Mouse (Mus musculus) CH12.LX (cell line): Measurements from ENCODE around the gene Slc39a5. TPM values are rescaled to one million over a fixed set of nuclear protein-coding genes. Genes with fewer than 3 reads are reported as not detected.

ENCODE experiments used
- DNase-seq: peaks from one replicate; pipeline ENCODE4 v3.0.0-alpha.2; 2013; ENCODE audit errors: extremely low read depth
- H3K27ac ChIP-seq: 2 replicates; pipeline ENCODE4 v1.5.1; 2012; ENCODE audit warnings: low read depth, mild to moderate bottlenecking, control low read depth, moderate library complexity; ENCODE audit not compliant: insufficient read depth
- H3K27me3 ChIP-seq: replicated peaks from 2 replicates; pipeline ENCODE3; 2012; ENCODE audit warnings: inconsistent platforms
- H3K36me3 ChIP-seq, 2 experiments: replicated peaks in 1 of 2; 2 replicates each; pipeline versions ENCODE3 to v1.6.1; 2012; ENCODE audit warnings: inconsistent platforms in 1 of 2, low read length in 1 of 2, mild to moderate bottlenecking in 1 of 2, mixed read lengths in 1 of 2, moderate library complexity in 1 of 2; ENCODE audit not compliant: control insufficient read depth in 1 of 2, insufficient read depth in 1 of 2
- H3K4me1 ChIP-seq, 2 experiments: 2 replicates each; pipeline ENCODE4 v1.6.1; 2012; ENCODE audit warnings: inconsistent platforms in 1 of 2, moderate library complexity in 1 of 2; ENCODE audit not compliant: insufficient read depth in 2 of 2, control insufficient read depth in 1 of 2
- H3K4me2 ChIP-seq: 2 replicates; pipeline ENCODE4 v1.6.1; 2012; ENCODE audit warnings: low read depth, mild to moderate bottlenecking, control low read depth; ENCODE audit not compliant: poor library complexity, insufficient read depth, severe bottlenecking
- H3K4me3 ChIP-seq, 3 experiments: fragments of 150-350 bp in 1 of 3; sonication (generic) in 1 of 3; replicated peaks in 1 of 3; 2 replicates each; pipeline versions ENCODE3 to v1.5.1; 2011 to 2012; ENCODE audit warnings: low read depth in 2 of 3, low read length in 2 of 3, mild to moderate bottlenecking in 2 of 3, moderate library complexity in 2 of 3, control low read depth in 1 of 3, improper control_type of control experiment in 1 of 3, inconsistent platforms in 1 of 3, mixed read lengths in 1 of 3; ENCODE audit not compliant: poor library complexity in 1 of 3
- H3K79me2 ChIP-seq: replicated peaks from 2 replicates; pipeline ENCODE4 v1.6.1; 2012; ENCODE audit warnings: mild to moderate bottlenecking, moderate library complexity; ENCODE audit not compliant: control insufficient read depth, poor library complexity, insufficient read depth, severe bottlenecking; ENCODE audit errors: extremely low read depth
- H3K9ac ChIP-seq: 2 replicates; pipeline ENCODE4 v1.6.1; 2012; ENCODE audit warnings: low read depth, mild to moderate bottlenecking, control low read depth, moderate library complexity; ENCODE audit not compliant: insufficient read depth
- H3K9me3 ChIP-seq: replicated peaks from 2 replicates; pipeline ENCODE3; 2012; ENCODE audit warnings: low read length, inconsistent platforms, mixed read lengths
- BHLHE40 ChIP-seq: IDR thresholded peaks from 2 replicates; pipeline ENCODE4 v1.6.1; 2011; ENCODE audit warnings: mild to moderate bottlenecking, low read depth, low read length, improper control_type of control experiment
- CHD2 ChIP-seq: IDR thresholded peaks from 2 replicates; pipeline ENCODE4 v1.6.1; 2011; ENCODE audit warnings: low read length, improper control_type of control experiment
- CTCF ChIP-seq, 2 experiments: IDR thresholded peaks in 1 of 2; conservative IDR thresholded peaks in 1 of 2; 2 replicates each; pipeline ENCODE4 v1.5.1; 2011 to 2012; ENCODE audit warnings: low read depth in 2 of 2, low read length in 2 of 2, improper control_type of control experiment in 1 of 2, inconsistent platforms in 1 of 2, mild to moderate bottlenecking in 1 of 2, moderate library complexity in 1 of 2
- E2F4 ChIP-seq: IDR thresholded peaks from 2 replicates; pipeline ENCODE4 v1.6.1; 2011; ENCODE audit warnings: low read depth, low read length, improper control_type of control experiment; ENCODE audit not compliant: insufficient replicate concordance
- EP300 ChIP-seq: IDR thresholded peaks from 2 replicates; pipeline ENCODE4 v1.6.1; 2011; ENCODE audit warnings: low read length, improper control_type of control experiment
- ETS1 ChIP-seq: conservative IDR thresholded peaks from 2 replicates; pipeline ENCODE4 v1.6.1; 2012; ENCODE audit warnings: low read depth, mild to moderate bottlenecking, inconsistent platforms, low read length, improper control_type of control experiment, moderate library complexity
- IRF4 ChIP-seq: IDR thresholded peaks from 2 replicates; pipeline ENCODE4 v1.6.1; 2014; ENCODE audit warnings: low read depth, mild to moderate bottlenecking, inconsistent platforms, low read length, improper control_type of control experiment
- JUN ChIP-seq: IDR thresholded peaks from 2 replicates; pipeline ENCODE4 v1.6.1; 2011; ENCODE audit warnings: low read depth, mild to moderate bottlenecking, low read length, improper control_type of control experiment, moderate library complexity; ENCODE audit not compliant: insufficient read depth
- JUND ChIP-seq: conservative IDR thresholded peaks from 2 replicates; pipeline ENCODE4 v1.6.1; 2011; ENCODE audit warnings: low read depth, low read length, improper control_type of control experiment
- MAFK ChIP-seq: IDR thresholded peaks from 2 replicates; pipeline ENCODE4 v1.6.1; 2011; ENCODE audit warnings: low read length, improper control_type of control experiment; ENCODE audit not compliant: insufficient replicate concordance
- MAZ ChIP-seq: IDR thresholded peaks from 2 replicates; pipeline ENCODE4 v1.6.1; 2012; ENCODE audit warnings: low read depth, mild to moderate bottlenecking, inconsistent platforms, low read length, improper control_type of control experiment, moderate library complexity
- MEF2A ChIP-seq: IDR thresholded peaks from 2 replicates; pipeline ENCODE4 v1.6.1; 2014; ENCODE audit warnings: low read depth, mild to moderate bottlenecking, inconsistent platforms, low read length, improper control_type of control experiment, borderline replicate concordance
- MYC ChIP-seq: IDR thresholded peaks from 2 replicates; pipeline ENCODE4 v1.6.1; 2011; ENCODE audit warnings: low read depth, mild to moderate bottlenecking, improper control_type of control experiment, low read length
- NELFE ChIP-seq: IDR thresholded peaks from 2 replicates; pipeline ENCODE4 v1.6.1; 2011; ENCODE audit warnings: low read depth, low read length, improper control_type of control experiment
- POLR2AphosphoS2 ChIP-seq: IDR thresholded peaks from 2 replicates; pipeline ENCODE4 v1.6.1; 2011; ENCODE audit warnings: low read depth, low read length, improper control_type of control experiment
- RCOR1 ChIP-seq: conservative IDR thresholded peaks from 2 replicates; pipeline ENCODE4 v1.6.1; 2012; ENCODE audit warnings: low read depth, mild to moderate bottlenecking, inconsistent platforms, low read length, improper control_type of control experiment
- SIN3A ChIP-seq: IDR thresholded peaks from 2 replicates; pipeline ENCODE4 v1.6.1; 2012; ENCODE audit warnings: low read length, improper control_type of control experiment, inconsistent platforms
- SMC3 ChIP-seq: IDR thresholded peaks from 2 replicates; pipeline ENCODE4 v1.6.1; 2011; ENCODE audit warnings: low read depth, low read length, improper control_type of control experiment
- TCF12 ChIP-seq: IDR thresholded peaks from 2 replicates; pipeline ENCODE4 v1.6.1; 2014; ENCODE audit warnings: low read depth, mild to moderate bottlenecking, inconsistent platforms, low read length, improper control_type of control experiment
- UBTF ChIP-seq: IDR thresholded peaks from 2 replicates; pipeline ENCODE4 v1.6.1; 2012; ENCODE audit warnings: low read depth, mild to moderate bottlenecking, inconsistent platforms, low read length, improper control_type of control experiment, moderate library complexity
- USF1 ChIP-seq: IDR thresholded peaks from 2 replicates; pipeline ENCODE4 v1.6.1; 2014; ENCODE audit warnings: low read depth, mild to moderate bottlenecking, inconsistent platforms, low read length, improper control_type of control experiment
- USF2 ChIP-seq: conservative IDR thresholded peaks from 2 replicates; pipeline ENCODE4 v1.6.1; 2011; ENCODE audit warnings: low read depth, low read length, improper control_type of control experiment
- ZKSCAN1 ChIP-seq: IDR thresholded peaks from 2 replicates; pipeline ENCODE4 v1.6.1; 2012; ENCODE audit warnings: low read depth, inconsistent platforms, low read length, improper control_type of control experiment, borderline replicate concordance
- dilution Hi-C: fragments of 300-500 bp; cut with MboI; formaldehyde crosslinking; loops from 2 replicates; pipeline ENCODE4 v1.14.3; 2020; ENCODE audit warnings: low sequenced_read_pairs; ENCODE audit not compliant: extremely low pct_unique_long_range_greater_than_20kb, extremely low pct_ligation_motif_present
- in situ Hi-C: fragments of 300-500 bp; cut with MboI; formaldehyde crosslinking; loops from 3 replicates; pipeline ENCODE4 v1.14.3; 2019; ENCODE audit warnings: low sequenced_read_pairs, low pct_ligation_motif_present, low pct_unique_long_range_greater_than_20kb, mixed read lengths
- polyA plus RNA-seq: library from polyadenylated mRNA; unstranded; fragments of >175 nt; gene quantifications from 2 replicates; pipeline ENCODE4 v1.2.1, GENCODE M21; 2012; ENCODE audit warnings: low read depth; ENCODE audit not compliant: insufficient read length
- total RNA-seq, 2 experiments: library from RNA; depleted of rRNA; stranded (reverse); fragments of 300-350 nt in 1 of 2; fragments of >200 nt in 1 of 2; gene quantifications; 2 replicates each; pipeline ENCODE4 v1.2.3; 2012 to 2014

Slc39a5 gene
- total and polyA plus RNA-seq, 3 experiments: 0.11 TPM; not detected in 2

GRCm38 (mm10) chr10:128400338-128400737, 691 bp downstream of the Slc39a5 start:
- TF ChIP-seq JUND: no peak
- no peak for TF ChIP-seq POLR2AphosphoS2
- TF ChIP-seq IRF4: no peak
- TF ChIP-seq CTCF (conservative IDR thresholded peaks at IDR 0.05 in 1 of 2, IDR thresholded peaks at IDR 0.05 in 1 of 2; ENCODE audit: low read depth in 2 of 2, low read length in 2 of 2): no peak
- no peak for TF ChIP-seq MYC
- TF ChIP-seq ETS1: no peak
- TF ChIP-seq E2F4: no peak
- TF ChIP-seq JUN: no peak
- H3K27ac ChIP-seq: no peak overlapping the region
- in situ Hi-C loops (no loop called here), dilution Hi-C loops (no loop called here)
- H3K9me3 ChIP-seq: no peaks in the 10 kb centered on the region
- H3K27me3 ChIP-seq: no peaks in the 10 kb centered on the region
- H3K9ac ChIP-seq: no peak overlapping the region
- H3K4me3 ChIP-seq: no peak overlapping the region
- no peak for DNase-seq
- no peaks in the 10 kb centered on the region for H3K4me1 ChIP-seq
- no peak overlapping the region for H3K4me2 ChIP-seq
- peaks cover 19 to 91% of the 10 kb centered on the region in 2 experiments for H3K36me3 ChIP-seq
- no peaks in the 10 kb centered on the region for H3K79me2 ChIP-seq

- no peaks in the 10 kb centered on the region for H3K27me3 ChIP-seq
- H3K9ac ChIP-seq: no peak overlapping the region
- no peaks in the 10 kb centered on the region for H3K79me2 ChIP-seq
- no peaks in the 10 kb centered on the region for H3K9me3 ChIP-seq
- H3K36me3 ChIP-seq: peaks cover 28 to 96% of the 10 kb centered on the region in 2 experiments
- no peak for DNase-seq
- in situ Hi-C loops: no loop called here
- no peak overlapping the region for H3K27ac ChIP-seq
- no peak for TF ChIP-seq EP300
- no peak for TF ChIP-seq ETS1
- no peak for TF ChIP-seq MAFK
- no peak for TF ChIP-seq USF1
- no peak for TF ChIP-seq UBTF
- TF ChIP-seq, all 38 proteins: peak for 0
- Histone ChIP-seq H3K4me2 (no peak overlapping the region), H3K4me3 (no peak overlapping the region), H3K4me1 (peaks cover 3 to 13% of the 10 kb centered on the region in 2 experiments; a peak in 3 of 4 replicates)
- dilution Hi-C loops: no loop called here
Measured at GRCm38 (mm10) chr10:128397466-128397865, 3.6 kb downstream of the Slc39a5 start.

- TF ChIP-seq POLR2AphosphoS2 (no peak), RCOR1 (no peak), ETS1 (no peak), IRF4 (no peak), MYC (no peak), NELFE (no peak), TCF12 (no peak), SMC3 (no peak), SIN3A (no peak), MAFK (no peak), MEF2A (no peak), USF2 (no peak), ZKSCAN1 (no peak), CHD2 (no peak), MAZ (no peak), E2F4 (no peak), BHLHE40 (no peak)
- TF ChIP-seq, all 38 proteins: peak for 0
- H3K4me1 ChIP-seq: peaks cover 3 to 19% of the 10 kb centered on the region in 2 experiments; a peak in 3 of 4 replicates
- no peak for DNase-seq
- no peak overlapping the region for H3K4me2 ChIP-seq
- H3K79me2 ChIP-seq: no peaks in the 10 kb centered on the region
- no peak overlapping the region for H3K27ac ChIP-seq
- H3K9me3 ChIP-seq: no peaks in the 10 kb centered on the region
- in situ Hi-C loops (no loop called here), dilution Hi-C loops (no loop called here)
- H3K9ac ChIP-seq: no peak overlapping the region
- H3K4me3 ChIP-seq: no peak overlapping the region
- peaks cover 33 to 98% of the 10 kb centered on the region in 2 experiments for H3K36me3 ChIP-seq
- no peaks in the 10 kb centered on the region for H3K27me3 ChIP-seq
Measured at GRCm38 (mm10) chr10:128396716-128397264, 4.2 kb downstream of the Slc39a5 start.
